ENCODE assay signal across 8 mouse cellular contexts in genomic region chr10:127287936-127288293, GRCm38 (mm10). TPM values are rescaled to one million over a fixed set of nuclear protein-coding genes. Genes with fewer than 3 reads are reported as not detected.
A peak's percentile ranks its signal among the peaks of the same experiment; 100 is the strongest.
DNase-seq lines count a peak whose midpoint lies in the region; ATAC-seq and TF ChIP-seq lines count a peak whose summit lies in the region.

No protein-coding gene starts in this region.

- under 1% methylated on average over 3 of the region's 3 CpGs for WGBS in heart, adult 2 months
- WGBS in heart, postnatal 0 days: 2% methylated on average over 3 of the region's 3 CpGs

- TF ChIP-seq CTCF in heart, adult 2 months (IDR thresholded peaks at IDR 0.05): no peak
- TF ChIP-seq CTCF in E14TG2a.4 (conservative IDR thresholded peaks at IDR 0.05; ENCODE audit: low read length): no peak
- TF ChIP-seq CTCF in heart, postnatal 0 days (IDR thresholded peaks at IDR 0.05; ENCODE audit: low read depth): no peak

- H3K4me3 ChIP-seq in heart, adult 2 months: peak overlapping the region; percentile 87
- H3K4me3 ChIP-seq in E14TG2a.4 (replicated peaks; ENCODE audit: low read length): peak overlapping the region; percentile 86
- peak overlapping the region; percentile 74 for H3K4me3 ChIP-seq in heart, postnatal 0 days (ENCODE audit: low read depth, low read length)

- H3K27me3 ChIP-seq in heart, adult 2 months (ENCODE audit: control insufficient read depth, insufficient read depth, low read length): no peaks in the 10 kb centered on the region
- no peaks in the 10 kb centered on the region for H3K27me3 ChIP-seq in E14TG2a.4 (ENCODE audit: insufficient read depth, low read length)
- H3K27me3 ChIP-seq in heart, postnatal 0 days (ENCODE audit: control insufficient read depth, insufficient read depth, low read length): no peaks in the 10 kb centered on the region

- no peak for TF ChIP-seq EP300 in heart, adult 2 months (IDR thresholded peaks at IDR 0.05; ENCODE audit: insufficient read depth, low read depth, low read length)
- no peak for TF ChIP-seq EP300 in heart, postnatal 0 days (IDR thresholded peaks at IDR 0.05; ENCODE audit: low read depth)

- no peak for DNase-seq in heart, adult 2 months
- DNase-seq in heart, postnatal 36 days: no peak
- DNase-seq in heart, postnatal 0 days (ENCODE audit: low spot score): no peak
- peak; percentile 24 for DNase-seq in lung, postnatal 25 days (ENCODE audit: low spot score)
- DNase-seq in urinary bladder, postnatal 36 days (ENCODE audit: low spot score in 2 of 2): no peak
- DNase-seq in embryo, embryonic 10.5 days (ENCODE audit: low spot score): no peak
- no peak for DNase-seq in spleen, postnatal 10 days (ENCODE audit: low spot score in 2 of 2)

- no peak for ATAC-seq in heart, postnatal 0 days (ENCODE audit: insufficient read depth, low read depth)

- no peaks in the 10 kb centered on the region for H3K79me2 ChIP-seq in heart, adult 2 months (replicated peaks; ENCODE audit: control insufficient read depth, insufficient read depth, low read length)

- peak overlapping the region; percentile 93 for H3K27ac ChIP-seq in heart, adult 2 months
- H3K27ac ChIP-seq in heart, postnatal 0 days (ENCODE audit: low read depth): peak overlapping the region; percentile 99

- no peaks in the 10 kb centered on the region for H3K9me3 ChIP-seq in E14TG2a.4 (ENCODE audit: low read length)
- no peaks in the 10 kb centered on the region for H3K9me3 ChIP-seq in heart, postnatal 0 days (replicated peaks; ENCODE audit: control insufficient read depth, low read length)

- no peaks in the 10 kb centered on the region; the same call in 1 of the 2 replicates for H3K36me3 ChIP-seq in heart, adult 2 months (ENCODE audit: control insufficient read depth, insufficient read depth, low read length)
- H3K36me3 ChIP-seq in E14TG2a.4 (ENCODE audit: insufficient read depth, low read length): peaks cover 61% of the 10 kb centered on the region
- peaks cover 44% of the 10 kb centered on the region for H3K36me3 ChIP-seq in heart, postnatal 0 days (replicated peaks; ENCODE audit: control insufficient read depth, insufficient read depth, low read length)

- intact Hi-C loops in heart, adult 2 months (cut with DNase I): loop anchor here (1.0 kb wide), 1 partner anchor 22 kb away; the partner anchor contains the start of gene Dctn2
- intact Hi-C loops in heart, postnatal 36 days (cut with DNase I): loop anchor here (1.0 to 5.0 kb wide), 2 partner anchors 20 to 379 kb away; partner anchors contain the start of genes Nab2 and Nemp1

- H3K4me2 ChIP-seq in heart, postnatal 0 days (ENCODE audit: low read depth, low read length): peak overlapping the region; percentile 70

- TF ChIP-seq POLR2A in heart, adult 2 months (IDR thresholded peaks at IDR 0.05; ENCODE audit: insufficient read depth, low read depth, low read length): no peak

- H3K4me1 ChIP-seq in heart, adult 2 months (ENCODE audit: control insufficient read depth, insufficient read depth, low read length): peaks cover 19% of the 10 kb centered on the region
- peaks cover 86% of the 10 kb centered on the region for H3K4me1 ChIP-seq in E14TG2a.4 (replicated peaks; ENCODE audit: low read depth, low read length)
- H3K4me1 ChIP-seq in heart, postnatal 0 days (ENCODE audit: control insufficient read depth, insufficient read depth): peaks cover 34% of the 10 kb centered on the region

- H3K9ac ChIP-seq in heart, adult 2 months (ENCODE audit: low read depth, low read length): peak overlapping the region; percentile 83
- H3K9ac ChIP-seq in heart, postnatal 0 days (replicated peaks; ENCODE audit: low read depth, low read length): peak overlapping the region; percentile 71

RNA-seq across cellular contexts. Expression of gene Mbd6, which starts 0.9 kb away (rescaled TPM):
- total RNA-seq in heart, adult 2 months (2021): 10 to 100 TPM; 19.2 to 20.4 TPM
- 15.8 and 22.3 TPM in 2 replicates for polyA plus RNA-seq in heart, adult 2 months (2012; rRNA removed)
- total RNA-seq in heart, postnatal 36 days (2021): 10 to 100 TPM; 22.0 to 24.2 TPM
- 8.3 and 8.7 TPM in 2 replicates for total RNA-seq in heart, postnatal 0 days (2014; rRNA removed; ENCODE audit: low replicate concordance)
- 6.5 and 6.9 TPM in 2 replicates for polyA plus RNA-seq in heart, postnatal 0 days (2015; fragmentation: Nextera tagmentation; extraction: Ambion mirVana)

RNA-seq across cellular contexts. Expression of gene Dctn2, which starts 21.7 kb away (rescaled TPM):
- 100 to 1,000 TPM; 123 to 135 TPM for total RNA-seq in heart, adult 2 months (2021)
- polyA plus RNA-seq in heart, adult 2 months (2012; rRNA removed): 139 and 167 TPM in 2 replicates
- 100 to 1,000 TPM; 144 to 154 TPM for total RNA-seq in heart, postnatal 36 days (2021)
- total RNA-seq in heart, postnatal 0 days (2014; rRNA removed; ENCODE audit: low replicate concordance): 175 and 197 TPM in 2 replicates
- polyA plus RNA-seq in heart, postnatal 0 days (2015; fragmentation: Nextera tagmentation; extraction: Ambion mirVana): 149 and 154 TPM in 2 replicates

RNA-seq across cellular contexts. Expression of gene Mars, which starts 23.7 kb away (rescaled TPM):
- 10 to 100 TPM; 42.6 to 47.7 TPM for total RNA-seq in heart, adult 2 months (2021)
- 36.6 and 51.3 TPM in 2 replicates for polyA plus RNA-seq in heart, adult 2 months (2012; rRNA removed)
- total RNA-seq in heart, postnatal 36 days (2021): 10 to 100 TPM; 41.0 to 46.4 TPM
- total RNA-seq in heart, postnatal 0 days (2014; rRNA removed; ENCODE audit: low replicate concordance): 48.9 and 68.9 TPM in 2 replicates
- polyA plus RNA-seq in heart, postnatal 0 days (2015; fragmentation: Nextera tagmentation; extraction: Ambion mirVana): 62.4 and 64.6 TPM in 2 replicates

RNA-seq across cellular contexts. Expression of gene Kif5a, which starts 24.8 kb away (rescaled TPM):
- under 1 TPM; 0.34 to 0.45 TPM for total RNA-seq in heart, adult 2 months (2021)
- 1.3 and 2.2 TPM in 2 replicates for polyA plus RNA-seq in heart, adult 2 months (2012; rRNA removed)
- total RNA-seq in heart, postnatal 36 days (2021): under 1 TPM; 0.41 to 0.92 TPM
- total RNA-seq in heart, postnatal 0 days (2014; rRNA removed; ENCODE audit: low replicate concordance): 0.12 and 0.27 TPM in 2 replicates
- 0.11 and 0.23 TPM in 2 replicates for polyA plus RNA-seq in heart, postnatal 0 days (2015; fragmentation: Nextera tagmentation; extraction: Ambion mirVana)

RNA-seq across cellular contexts. Expression of gene Arhgap9, which starts 33.8 kb away (rescaled TPM):
- 1 to 10 TPM; 2.3 to 2.4 TPM for total RNA-seq in heart, adult 2 months (2021)
- 2.5 and 4.8 TPM in 2 replicates for polyA plus RNA-seq in heart, adult 2 months (2012; rRNA removed)
- total RNA-seq in heart, postnatal 36 days (2021): 1 to 10 TPM; 3.1 to 3.6 TPM
- total RNA-seq in heart, postnatal 0 days (2014; rRNA removed; ENCODE audit: low replicate concordance): 0.73 and 0.97 TPM in 2 replicates
- polyA plus RNA-seq in heart, postnatal 0 days (2015; fragmentation: Nextera tagmentation; extraction: Ambion mirVana): 1.4 and 1.8 TPM in 2 replicates
